9 mouse cellular contexts compared by ENCODE assay signal in the genomic region with DNA sequence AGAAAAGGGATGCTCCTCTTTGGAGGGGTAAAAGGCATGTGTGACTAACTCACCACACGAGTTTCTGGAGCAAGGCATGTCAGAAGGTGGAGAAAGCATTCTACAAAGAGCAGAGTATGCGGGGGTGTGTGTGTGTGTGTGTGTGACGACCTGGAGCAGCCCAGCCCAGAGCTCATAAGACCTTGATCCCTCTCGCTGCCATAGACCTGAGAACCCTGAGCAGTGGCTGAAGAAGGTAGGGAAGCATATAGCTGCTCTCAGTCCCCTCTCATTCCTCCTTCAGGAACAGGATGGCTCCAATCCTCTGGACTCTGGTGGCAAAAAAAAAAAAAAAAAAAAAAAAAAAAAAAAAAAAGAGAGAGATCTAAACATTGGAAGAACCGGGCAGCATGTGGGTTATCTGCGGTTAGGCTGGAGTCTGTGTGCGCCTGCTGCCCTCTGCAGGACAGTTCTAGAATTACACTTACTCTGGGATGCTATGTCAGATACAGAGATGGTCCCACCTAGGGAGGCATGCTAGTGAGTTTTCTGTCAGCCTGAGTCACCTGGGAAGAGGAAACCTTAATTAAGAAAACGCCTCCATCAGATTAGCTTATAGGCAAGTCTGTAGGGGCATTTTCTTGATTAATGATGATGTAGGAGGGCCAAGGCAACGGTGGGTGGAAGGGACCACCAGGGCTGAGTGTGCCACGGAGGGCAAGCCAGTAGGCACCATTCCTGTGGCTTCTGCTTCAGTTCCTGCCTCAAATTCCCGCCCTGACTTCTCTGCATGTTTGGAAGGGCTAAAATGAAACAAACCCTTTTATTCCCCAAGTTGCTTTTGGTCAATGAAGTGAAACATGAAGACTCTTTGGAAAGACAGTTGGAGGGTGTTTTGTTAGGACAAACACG. TPM values are rescaled to one million over a fixed set of nuclear protein-coding genes. Genes with fewer than 3 reads are reported as not detected.
DNase-seq lines count a peak whose midpoint lies in the region; ATAC-seq and TF ChIP-seq lines count a peak whose summit lies in the region.
"Had no signal": no experiment of that assay in that cellular context is flagged by ENCODE, and none has a peak within 500 bp of the region (broad histone marks: within the 10 kb centered on the region; RNA-seq: fewer than 3 reads in every experiment).

No protein-coding gene starts in this region.

- DNase-seq in B cell, adult 2 months: peak; percentile 71 to 72
- DNase-seq in T-cell, adult 2 months (ENCODE audit: low spot score): peak; percentile 37
- peak; percentile 73 to 87 for DNase-seq in cerebellum, postnatal 4 days (ENCODE audit: low spot score in 2 of 2)
- peak; percentile 86 for DNase-seq in gastrocnemius, adult 18-20 months (ENCODE audit: low spot score)
- peak; percentile 83 for DNase-seq in limb, embryonic 14.5 days (ENCODE audit: low spot score)
- peak; percentile 75 for DNase-seq in neural tube, embryonic 11.5 days (ENCODE audit: low spot score)
- peak; percentile 67 for DNase-seq in testis, postnatal 14 days (ENCODE audit: low spot score)

- H3K27ac ChIP-seq in kidney, embryonic 16.5 days (ENCODE audit: low read length): no peak overlapping the region
- H3K27ac ChIP-seq in limb, embryonic 14.5 days (replicated peaks; ENCODE audit: low read depth, low read length): no peak overlapping the region
- no peak overlapping the region for H3K27ac ChIP-seq in neural tube, embryonic 11.5 days (ENCODE audit: low read depth, low read length)
- H3K27ac ChIP-seq: heart, embryonic 13.5 days had no signal

- H3K4me2 ChIP-seq in kidney, embryonic 16.5 days (replicated peaks; ENCODE audit: low read depth, low read length): no peak overlapping the region
- no peak overlapping the region for H3K4me2 ChIP-seq in limb, embryonic 14.5 days (replicated peaks; ENCODE audit: low read depth, low read length, severe bottlenecking)
- no peak overlapping the region for H3K4me2 ChIP-seq in neural tube, embryonic 11.5 days (ENCODE audit: low read depth)
- H3K4me2 ChIP-seq: heart, embryonic 13.5 days had no signal

- H3K9ac ChIP-seq in kidney, embryonic 16.5 days (replicated peaks; ENCODE audit: low read length): no peak overlapping the region
- H3K9ac ChIP-seq in limb, embryonic 14.5 days (ENCODE audit: low read depth, low read length, severe bottlenecking): no peak overlapping the region
- no peak overlapping the region for H3K9ac ChIP-seq in neural tube, embryonic 11.5 days (ENCODE audit: low read length)
- H3K9ac ChIP-seq: heart, embryonic 13.5 days had no signal

- H3K9me3 ChIP-seq in kidney, embryonic 16.5 days (ENCODE audit: low read length): no peaks in the 10 kb centered on the region
- H3K9me3 ChIP-seq in limb, embryonic 14.5 days (ENCODE audit: control insufficient read depth, low read length): no peaks in the 10 kb centered on the region
- H3K9me3 ChIP-seq in neural tube, embryonic 11.5 days (ENCODE audit: control insufficient read depth, low read length): no peaks in the 10 kb centered on the region
- H3K9me3 ChIP-seq: heart, embryonic 13.5 days had no signal

- 0 out of 2 replicates have a peak, but pooled peaks have one; percentile 11 for ATAC-seq in kidney, embryonic 16.5 days (ENCODE audit: low FRiP score, low TSS enrichment)
- ATAC-seq in limb, embryonic 14.5 days (ENCODE audit: low FRiP score, low read depth): peak; percentile 31; the same call in 1 of the 2 replicates
- ATAC-seq in neural tube, embryonic 11.5 days (ENCODE audit: insufficient read depth, low FRiP score, low TSS enrichment): peak; percentile 37; the same call in 1 of the 2 replicates

- H3K27me3 ChIP-seq in kidney, embryonic 16.5 days (ENCODE audit: insufficient read depth, low read length): no peaks in the 10 kb centered on the region
- no peaks in the 10 kb centered on the region for H3K27me3 ChIP-seq in limb, embryonic 14.5 days (ENCODE audit: control insufficient read depth, insufficient read depth, low read length)
- no peaks in the 10 kb centered on the region for H3K27me3 ChIP-seq in neural tube, embryonic 11.5 days (ENCODE audit: control insufficient read depth, insufficient read depth, low read length)
- H3K27me3 ChIP-seq: heart, embryonic 13.5 days had no signal

- no peak overlapping the region for H3K4me3 ChIP-seq in kidney, embryonic 16.5 days (ENCODE audit: low read length)
- no peak overlapping the region for H3K4me3 ChIP-seq in limb, embryonic 14.5 days (replicated peaks; ENCODE audit: low read length)
- no peak overlapping the region for H3K4me3 ChIP-seq in neural tube, embryonic 11.5 days (ENCODE audit: low read depth, low read length)
- H3K4me3 ChIP-seq: heart, embryonic 13.5 days had no signal

- H3K36me3 ChIP-seq in kidney, embryonic 16.5 days (ENCODE audit: insufficient read depth, low read length): peaks cover 19% of the 10 kb centered on the region
- H3K36me3 ChIP-seq in limb, embryonic 14.5 days (ENCODE audit: control insufficient read depth, insufficient read depth, low read length): peaks cover 45% of the 10 kb centered on the region
- peaks cover 16% of the 10 kb centered on the region for H3K36me3 ChIP-seq in neural tube, embryonic 11.5 days (ENCODE audit: control insufficient read depth, insufficient read depth, low read length)

- peaks cover 21% of the 10 kb centered on the region for H3K4me1 ChIP-seq in kidney, embryonic 16.5 days (ENCODE audit: insufficient read depth, low read length)
- peaks cover 18% of the 10 kb centered on the region; the same call in 1 of the 2 replicates for H3K4me1 ChIP-seq in limb, embryonic 14.5 days (ENCODE audit: control insufficient read depth, insufficient read depth, low read length)
- peaks cover 21% of the 10 kb centered on the region for H3K4me1 ChIP-seq in neural tube, embryonic 11.5 days (ENCODE audit: control insufficient read depth, insufficient read depth, low read length)

- WGBS in kidney, embryonic 16.5 days: 24% methylated on average over 12 of the region's 12 CpGs
- 28% methylated on average over 12 of the region's 12 CpGs for WGBS in limb, embryonic 14.5 days
- 30% methylated on average over 12 of the region's 12 CpGs for WGBS in neural tube, embryonic 11.5 days

- TF ChIP-seq POLR2A in limb, embryonic 14.5 days (IDR thresholded peaks at IDR 0.05; ENCODE audit: borderline replicate concordance, extremely low read depth, insufficient read depth, insufficient read length): no peak

RNA-seq across cellular contexts. Expression of a gene that starts 47.2 kb away (rescaled TPM):
- 10 to 100 TPM; 42.0 to 54.6 TPM for total RNA-seq in gastrocnemius, adult 18-20 months (2021)
- 10.0 and 12.8 TPM in 2 replicates for polyA plus RNA-seq in kidney, embryonic 16.5 days (2015; fragmentation: Nextera tagmentation; extraction: Ambion mirVana)
- polyA plus RNA-seq in limb, embryonic 14.5 days (2012; rRNA removed): 49.1 and 64.3 TPM in 2 replicates
- 23.5 and 30.9 TPM in 2 replicates for polyA plus RNA-seq in limb, embryonic 14.5 days (2014; fragmentation: Nextera tagmentation; extraction: Ambion mirVana)
- polyA plus RNA-seq in neural tube, embryonic 11.5 days (2014; fragmentation: Nextera tagmentation; extraction: Ambion mirVana): 48.9 and 50.1 TPM in 2 replicates
